Mouse (Mus musculus): Measurements from ENCODE around the gene Cdrt4. TPM values are rescaled to one million over a fixed set of nuclear protein-coding genes. Genes with fewer than 3 reads are reported as not detected.

Gene Cdrt4
- total and polyA plus RNA-seq, 3 experiments: not detected

GRCm38 (mm10) chr11:63007376-63007775, 56.4 kb downstream of the Cdrt4 start:
- H3K79me2 ChIP-seq (replicated peaks; ENCODE audit: control insufficient read depth, extremely low read depth, insufficient read depth, poor library complexity, severe bottlenecking): no peaks in the 10 kb centered on the region
- H3K27me3 ChIP-seq (replicated peaks): no peaks in the 10 kb centered on the region
- H3K36me3 ChIP-seq (replicated peaks in 1 of 2; ENCODE audit: control insufficient read depth in 1 of 2, insufficient read depth in 1 of 2, low read length in 1 of 2): no peaks in the 10 kb centered on the region
- H3K9ac ChIP-seq (ENCODE audit: insufficient read depth, low read depth): no peak overlapping the region
- in situ Hi-C loops (cut with MboI; ENCODE audit: low pct_ligation_motif_present, low pct_unique_long_range_greater_than_20kb, low sequenced_read_pairs) (no loop called here), dilution Hi-C loops (cut with MboI; ENCODE audit: extremely low pct_ligation_motif_present, extremely low pct_unique_long_range_greater_than_20kb, low sequenced_read_pairs) (no loop called here)
- no peak overlapping the region for H3K27ac ChIP-seq (ENCODE audit: insufficient read depth, low read depth)
- no peak for DNase-seq (ENCODE audit: extremely low read depth)
- peaks cover 0 to 7% of the 10 kb centered on the region in 2 experiments; a peak in 1 of 4 replicates for H3K4me1 ChIP-seq (ENCODE audit: control insufficient read depth in 1 of 2, insufficient read depth in 2 of 2)
- no peak overlapping the region for H3K4me2 ChIP-seq (ENCODE audit: insufficient read depth, low read depth, poor library complexity, severe bottlenecking)
- TF ChIP-seq CHD1 (IDR thresholded peaks at IDR 0.05; ENCODE audit: low read depth, low read length) (no peak), E2F4 (IDR thresholded peaks at IDR 0.05; ENCODE audit: insufficient replicate concordance, low read depth, low read length) (no peak), USF1 (IDR thresholded peaks at IDR 0.05; ENCODE audit: low read depth, low read length) (no peak), MAFK (IDR thresholded peaks at IDR 0.05; ENCODE audit: insufficient replicate concordance, low read length) (no peak), MAX (IDR thresholded peaks at IDR 0.05; ENCODE audit: low read length) (no peak), JUN (IDR thresholded peaks at IDR 0.05; ENCODE audit: insufficient read depth, low read depth, low read length) (no peak), CTCF (conservative IDR thresholded peaks at IDR 0.05 in 1 of 2, IDR thresholded peaks at IDR 0.05 in 1 of 2; ENCODE audit: low read depth in 2 of 2, low read length in 2 of 2) (no peak), KAT2A (IDR thresholded peaks at IDR 0.05; ENCODE audit: insufficient replicate concordance, low read length) (no peak), ETS1 (conservative IDR thresholded peaks at IDR 0.05; ENCODE audit: low read depth, low read length) (no peak)
- no peak overlapping the region for H3K4me3 ChIP-seq (replicated peaks in 1 of 3; ENCODE audit: low read depth in 2 of 3, low read length in 2 of 3, poor library complexity in 1 of 3)
- H3K9me3 ChIP-seq (replicated peaks; ENCODE audit: low read length): no peaks in the 10 kb centered on the region

- Histone ChIP-seq H3K9ac (ENCODE audit: insufficient read depth, low read depth) (no peak overlapping the region), H3K4me3 (replicated peaks in 1 of 3; ENCODE audit: low read depth in 2 of 3, low read length in 2 of 3, poor library complexity in 1 of 3) (no peak overlapping the region), H3K4me2 (ENCODE audit: insufficient read depth, low read depth, poor library complexity, severe bottlenecking) (no peak overlapping the region), H3K9me3 (replicated peaks; ENCODE audit: low read length) (no peaks in the 10 kb centered on the region), H3K27ac (ENCODE audit: insufficient read depth, low read depth) (no peak overlapping the region), H3K79me2 (replicated peaks; ENCODE audit: control insufficient read depth, extremely low read depth, insufficient read depth, poor library complexity, severe bottlenecking) (no peaks in the 10 kb centered on the region), H3K4me1 (ENCODE audit: control insufficient read depth in 1 of 2, insufficient read depth in 2 of 2) (peaks cover 0 to 7% of the 10 kb centered on the region in 2 experiments; a peak in 1 of 4 replicates), H3K36me3 (replicated peaks in 1 of 2; ENCODE audit: control insufficient read depth in 1 of 2, insufficient read depth in 1 of 2, low read length in 1 of 2) (no peaks in the 10 kb centered on the region), H3K27me3 (replicated peaks) (no peaks in the 10 kb centered on the region)
- TF ChIP-seq ZMIZ1 (IDR thresholded peaks at IDR 0.05; ENCODE audit: low read depth, low read length) (no peak), NRF1 (IDR thresholded peaks at IDR 0.05; ENCODE audit: low read depth, low read length) (no peak), JUN (IDR thresholded peaks at IDR 0.05; ENCODE audit: insufficient read depth, low read depth, low read length) (no peak), RCOR1 (conservative IDR thresholded peaks at IDR 0.05; ENCODE audit: low read depth, low read length) (no peak), UBTF (IDR thresholded peaks at IDR 0.05; ENCODE audit: low read depth, low read length) (no peak), USF1 (IDR thresholded peaks at IDR 0.05; ENCODE audit: low read depth, low read length) (no peak), USF2 (conservative IDR thresholded peaks at IDR 0.05; ENCODE audit: low read depth, low read length) (no peak), SIN3A (IDR thresholded peaks at IDR 0.05; ENCODE audit: low read length) (no peak), SMC3 (IDR thresholded peaks at IDR 0.05; ENCODE audit: low read depth, low read length) (no peak), ZKSCAN1 (IDR thresholded peaks at IDR 0.05; ENCODE audit: borderline replicate concordance, low read depth, low read length) (no peak), MEF2A (IDR thresholded peaks at IDR 0.05; ENCODE audit: borderline replicate concordance, low read depth, low read length) (no peak), ELF1 (IDR thresholded peaks at IDR 0.05; ENCODE audit: low read depth, low read length) (no peak), RAD21 (IDR thresholded peaks at IDR 0.05; ENCODE audit: low read depth, low read length) (no peak), CTCF (conservative IDR thresholded peaks at IDR 0.05 in 1 of 2, IDR thresholded peaks at IDR 0.05 in 1 of 2; ENCODE audit: low read depth in 2 of 2, low read length in 2 of 2) (no peak), MAFK (IDR thresholded peaks at IDR 0.05; ENCODE audit: insufficient replicate concordance, low read length) (no peak), MYC (IDR thresholded peaks at IDR 0.05; ENCODE audit: low read depth, low read length) (no peak)
- no peak for DNase-seq (ENCODE audit: extremely low read depth)
- dilution Hi-C loops (cut with MboI; ENCODE audit: extremely low pct_ligation_motif_present, extremely low pct_unique_long_range_greater_than_20kb, low sequenced_read_pairs): no loop called here
- in situ Hi-C loops (cut with MboI; ENCODE audit: low pct_ligation_motif_present, low pct_unique_long_range_greater_than_20kb, low sequenced_read_pairs): no loop called here
These were observed 57.0 kb downstream of the Cdrt4 start for GRCm38 (mm10) chr11:63008004-63008403.

All from CH12.LX (cell line).